Mouse (Mus musculus) thymus, postnatal 0 days (tissue): ENCODE results near the gene Gtf2ird1. TPM values are rescaled to one million over a fixed set of nuclear protein-coding genes. Genes with fewer than 3 reads are reported as not detected.

Experiments used
- DNase-seq: peaks from one replicate; pipeline ENCODE4 v3.0.0-alpha.2; 2015; ENCODE audit warnings: low spot score
- polyA plus RNA-seq: library from polyadenylated mRNA; unstranded; fragments of >200 nt; fragmentation: Nextera tagmentation; extraction: Ambion mirVana; gene quantifications from 2 replicates; pipeline ENCODE4 v1.2.1, GENCODE M21; 2015

Gene Gtf2ird1
- polyA plus RNA-seq, 1 experiment from 2014 or later = 67.4 TPM

DNA sequence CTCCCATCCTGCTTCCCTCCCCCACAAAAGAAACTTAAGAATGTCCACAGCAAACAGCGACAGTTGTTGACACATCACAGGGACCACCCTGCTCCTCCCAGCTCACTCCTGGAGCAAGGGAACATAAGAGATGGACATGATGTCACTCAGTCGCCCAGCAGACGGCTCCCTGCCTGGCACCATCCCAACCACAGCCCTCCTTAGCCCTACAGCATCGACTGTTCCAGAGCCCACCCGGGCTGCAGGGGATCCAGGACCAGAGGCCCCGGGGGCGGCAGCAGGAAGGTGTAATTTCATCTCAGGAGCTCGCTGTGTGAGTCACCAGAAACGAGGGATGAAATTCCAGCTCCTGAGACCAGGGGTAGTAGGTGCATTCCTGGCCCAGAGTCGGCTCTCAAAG lies 10.6 kb downstream of the Gtf2ird1 start:
- DNase-seq = no peak

DNA sequence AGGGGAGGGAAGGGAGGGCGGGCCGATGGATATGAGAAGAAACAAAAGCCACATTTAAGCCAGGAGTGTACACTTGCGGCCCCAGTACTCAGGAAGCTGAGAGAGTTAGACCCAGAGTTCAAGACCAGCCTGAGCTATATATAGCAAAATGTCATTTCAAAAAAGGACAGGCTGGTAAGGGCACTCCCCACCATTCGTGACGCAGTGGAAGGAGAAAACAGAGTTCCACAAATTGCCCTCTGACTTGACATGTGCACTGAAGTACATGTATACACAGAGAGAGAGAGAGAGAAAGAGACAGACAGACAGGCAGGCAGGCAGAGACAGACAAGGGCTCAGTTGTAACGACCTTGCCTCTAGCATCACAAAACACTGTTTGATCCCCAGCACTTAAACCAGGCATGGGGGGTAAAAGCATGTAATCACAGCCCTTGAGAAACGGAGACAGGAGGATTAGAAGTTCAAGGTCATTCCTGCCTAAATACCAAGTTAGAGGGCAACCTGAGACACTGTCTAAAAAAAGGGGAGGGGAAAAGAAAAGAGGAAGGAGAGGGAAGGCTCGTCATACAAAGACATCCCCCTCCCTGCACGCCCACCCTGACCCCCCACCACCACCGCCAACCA lies 11.2 kb downstream of the Gtf2ird1 start:
- DNase-seq = peak; percentile 52

DNA sequence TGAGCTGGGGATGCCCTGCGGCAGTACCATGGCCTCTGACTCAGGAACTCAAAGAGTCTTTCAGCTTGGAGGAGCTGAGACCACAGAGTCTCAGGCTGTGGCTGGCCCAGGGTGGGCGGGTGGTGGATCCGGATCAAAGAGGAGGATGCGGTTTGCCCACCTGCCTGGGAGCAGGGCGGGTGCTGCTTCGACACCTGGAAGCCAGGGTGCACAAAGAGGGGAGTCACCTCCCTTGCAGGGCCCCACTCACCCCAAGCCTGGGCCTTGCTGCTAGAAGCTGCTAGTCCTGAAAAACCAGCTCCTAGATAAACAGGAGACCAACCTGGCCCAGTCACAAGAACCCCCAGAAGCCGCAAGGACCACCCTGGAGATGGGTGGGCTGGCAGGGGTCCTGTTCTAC lies 12.0 kb downstream of the Gtf2ird1 start:
- peak; percentile 98 for DNase-seq

DNA sequence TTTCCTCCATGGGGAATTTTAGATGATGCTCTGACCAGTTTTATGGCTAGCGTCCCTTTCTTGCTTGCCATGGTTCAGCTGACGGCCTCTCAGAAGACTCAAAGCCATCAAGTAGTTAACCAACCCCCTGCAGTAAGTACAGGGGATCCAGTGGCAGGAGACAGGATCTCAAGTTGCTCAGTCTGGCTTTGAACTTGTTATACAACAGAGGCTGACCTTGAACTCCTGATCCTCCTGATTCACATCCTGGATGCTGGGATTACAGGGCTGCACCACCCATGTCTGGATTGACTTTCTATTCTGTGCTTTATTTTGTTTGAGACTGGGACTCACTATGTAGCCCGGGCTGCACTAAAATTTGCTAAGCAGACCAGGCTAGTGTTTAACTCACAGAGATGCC lies 14.4 kb downstream of the Gtf2ird1 start:
- DNase-seq = no peak

DNA sequence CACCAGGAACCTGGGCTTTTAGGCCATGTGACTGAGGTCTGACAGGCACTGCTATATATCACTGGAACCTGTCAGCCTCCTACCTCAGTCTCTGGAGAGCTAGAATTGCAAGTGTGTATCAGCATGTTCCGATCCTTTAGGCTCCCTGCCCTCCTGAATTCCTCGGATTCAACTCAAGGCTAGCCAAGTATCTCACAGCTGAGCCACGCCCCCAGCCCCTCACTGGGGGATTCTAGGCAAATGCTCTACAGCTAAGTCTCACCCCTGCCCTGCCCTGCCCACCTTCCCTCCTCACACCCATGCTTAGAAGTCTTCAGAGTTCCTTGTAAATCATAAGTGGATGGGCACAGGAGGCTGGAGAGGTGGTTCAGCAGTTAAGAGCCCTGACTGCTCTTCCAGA lies 15.4 kb downstream of the Gtf2ird1 start:
- no peak for DNase-seq

DNA sequence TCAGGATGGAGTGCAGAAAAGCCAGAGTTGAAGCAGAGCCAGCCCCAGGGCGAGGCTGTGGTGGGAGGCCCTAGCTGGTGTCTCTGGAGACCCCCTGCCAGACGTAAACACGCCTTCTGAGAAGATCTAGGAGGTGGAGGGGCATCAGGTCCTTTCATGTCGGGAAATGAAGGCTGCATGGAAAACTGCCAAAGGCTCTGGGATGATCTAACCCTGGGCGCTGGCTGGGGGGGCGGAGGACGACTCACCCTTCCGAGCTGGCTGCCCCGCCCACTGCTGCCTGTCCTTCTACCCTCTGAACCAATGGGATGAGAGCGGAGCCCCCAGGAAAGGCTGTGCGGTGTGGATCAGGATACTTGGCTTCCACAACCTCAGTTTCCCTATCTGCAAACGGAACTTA lies 16.4 kb downstream of the Gtf2ird1 start:
- DNase-seq = no peak

DNA sequence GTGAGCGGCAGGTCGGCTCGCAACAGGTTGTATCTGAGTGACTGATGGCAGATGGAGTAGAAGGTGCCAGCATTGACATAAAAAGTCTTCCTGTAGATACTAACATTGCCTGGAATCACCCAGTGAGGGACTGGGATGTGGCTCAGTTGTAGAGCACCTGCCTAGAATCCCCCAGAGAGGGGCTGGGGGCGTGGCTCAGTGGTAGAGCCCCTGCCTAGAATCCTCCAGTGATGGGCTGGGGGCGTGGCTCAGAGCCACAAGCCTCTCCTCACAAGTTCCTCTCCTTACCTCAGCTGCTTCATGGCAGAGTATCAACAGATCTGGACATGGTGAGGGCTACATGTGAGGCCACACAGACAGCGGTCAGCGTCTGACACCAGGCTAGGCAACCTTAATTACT lies 17.0 kb downstream of the Gtf2ird1 start:
- no peak for DNase-seq

DNA sequence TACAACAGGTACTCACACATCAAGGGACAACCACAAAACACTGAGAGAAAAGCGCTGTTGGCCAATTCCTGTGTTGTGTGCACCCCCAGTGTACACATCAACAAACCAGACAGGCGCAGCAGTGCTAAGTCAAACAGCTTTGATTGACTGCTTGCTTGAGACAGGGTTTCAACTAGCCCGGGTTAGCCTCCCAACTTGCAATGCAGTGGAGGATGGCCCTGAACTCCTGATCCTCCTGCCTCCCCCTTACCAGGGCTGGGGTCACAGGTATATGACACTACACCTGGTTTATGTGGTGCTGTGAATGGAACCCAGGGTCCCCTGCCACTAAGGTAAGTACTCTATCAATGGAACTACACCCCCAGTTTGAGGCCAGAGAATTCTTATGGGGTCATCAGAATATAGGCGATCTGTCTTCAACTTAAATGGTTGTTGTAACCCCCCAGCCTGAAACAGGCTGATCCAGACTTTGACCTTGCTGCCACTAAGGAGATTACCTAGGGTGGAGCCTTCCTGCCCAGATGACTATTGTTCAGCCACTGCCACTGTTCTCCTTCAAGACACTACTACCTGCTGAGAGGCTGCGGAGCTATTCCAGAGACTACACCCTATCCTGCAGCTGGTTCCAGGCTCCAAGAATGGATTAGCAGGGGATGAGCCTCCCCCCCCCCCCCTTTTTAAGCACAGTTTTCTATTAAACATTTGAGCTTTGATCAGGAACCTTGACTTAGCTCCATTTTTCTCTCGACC lies 17.7 kb downstream of the Gtf2ird1 start:
- no peak for DNase-seq

DNA sequence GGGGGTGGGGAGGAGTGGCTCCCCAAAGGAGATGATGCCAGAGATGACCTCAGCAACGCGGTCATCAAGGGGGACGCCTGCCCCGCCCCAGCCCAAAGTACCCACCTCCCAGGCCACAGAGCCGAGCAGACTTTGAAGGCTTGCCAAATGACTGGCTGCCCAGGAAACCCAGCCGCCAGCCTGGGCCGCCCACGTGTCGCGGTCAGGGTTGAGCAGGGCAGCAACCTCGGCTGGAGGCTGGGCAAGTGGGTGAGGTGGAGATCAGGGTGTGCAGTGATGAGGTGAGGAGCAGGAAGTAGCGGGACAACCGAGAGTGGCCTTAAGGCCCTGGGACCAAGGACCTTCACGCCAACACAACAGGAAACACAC lies 19.1 kb downstream of the Gtf2ird1 start:
- DNase-seq = no peak

DNA sequence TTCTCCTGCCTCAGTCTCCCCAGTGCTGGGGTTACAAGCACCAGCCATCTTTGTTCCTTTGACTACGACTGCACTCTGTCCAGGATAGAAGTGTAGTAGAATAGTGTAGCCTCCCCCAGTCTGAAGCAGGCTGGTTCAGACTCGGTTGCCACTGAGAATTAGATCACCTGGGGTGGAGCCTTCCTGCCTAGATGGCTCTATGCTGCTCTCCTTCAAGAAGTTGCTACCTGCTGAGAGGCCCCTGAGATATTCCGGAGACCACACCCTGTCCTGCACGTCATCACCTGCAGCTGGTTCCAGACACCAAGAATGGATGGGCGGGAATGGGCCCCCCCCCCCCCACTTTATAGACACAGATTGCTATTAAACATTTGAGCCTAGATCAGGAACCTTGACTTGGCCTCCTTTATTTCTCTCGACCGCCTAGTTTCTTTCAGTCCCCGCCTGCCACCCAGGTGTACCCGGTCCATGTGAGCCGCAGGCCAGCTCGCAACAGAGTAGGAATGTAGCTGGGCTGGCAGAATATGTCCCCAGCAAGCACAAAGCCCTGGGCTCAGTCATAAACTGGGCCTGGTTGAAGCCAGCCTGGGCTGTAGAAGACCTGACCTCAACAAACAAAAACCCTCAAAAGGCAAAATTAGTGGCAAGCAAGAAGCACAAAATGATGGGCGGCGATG lies 19.6 kb downstream of the Gtf2ird1 start:
- DNase-seq = no peak

DNA sequence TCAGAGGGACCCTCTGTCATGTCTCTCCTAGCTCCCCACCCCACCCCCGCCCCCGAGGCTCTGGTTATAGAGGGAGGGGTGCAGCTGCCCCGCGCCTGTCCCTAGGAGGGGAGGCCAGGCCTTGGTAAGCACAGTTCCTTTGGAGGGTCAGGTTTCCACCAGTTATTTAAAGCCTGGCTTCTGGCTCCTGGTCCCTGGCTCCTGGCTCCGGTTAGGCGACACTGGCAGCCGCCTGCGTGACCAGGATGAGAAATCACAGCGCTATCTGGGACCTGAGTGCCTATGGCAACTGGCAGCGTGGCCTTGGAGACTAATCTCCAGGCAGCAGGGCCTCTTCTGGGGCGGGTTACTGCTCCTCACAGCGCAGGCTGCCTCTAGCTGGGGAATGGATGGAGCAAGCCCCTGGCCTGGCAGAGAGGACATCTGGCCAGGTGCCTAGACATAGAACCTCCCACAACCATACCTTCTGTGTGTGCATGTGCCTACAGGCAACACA lies 20.6 kb downstream of the Gtf2ird1 start:
- no peak for DNase-seq

DNA sequence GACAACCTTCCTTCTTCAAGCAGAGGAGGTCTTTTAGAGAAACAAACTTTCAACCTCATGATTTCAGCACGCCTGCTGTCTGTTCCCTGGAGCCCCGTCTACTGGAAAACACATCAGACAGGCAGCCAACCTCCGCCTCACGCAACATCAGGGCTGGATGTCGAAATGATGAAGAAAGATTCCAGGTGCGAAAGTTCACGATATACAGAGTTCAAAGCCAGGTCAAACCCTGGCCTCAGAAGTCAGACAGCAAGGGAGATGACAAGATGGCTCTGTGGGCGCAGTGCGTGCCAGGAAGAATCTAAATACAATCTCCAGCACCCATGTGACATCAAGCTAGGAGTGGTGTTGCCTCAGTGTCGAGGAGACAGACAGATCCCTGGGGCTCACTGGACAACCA lies 23.4 kb downstream of the Gtf2ird1 start:
- peak; percentile 33 for DNase-seq

DNA sequence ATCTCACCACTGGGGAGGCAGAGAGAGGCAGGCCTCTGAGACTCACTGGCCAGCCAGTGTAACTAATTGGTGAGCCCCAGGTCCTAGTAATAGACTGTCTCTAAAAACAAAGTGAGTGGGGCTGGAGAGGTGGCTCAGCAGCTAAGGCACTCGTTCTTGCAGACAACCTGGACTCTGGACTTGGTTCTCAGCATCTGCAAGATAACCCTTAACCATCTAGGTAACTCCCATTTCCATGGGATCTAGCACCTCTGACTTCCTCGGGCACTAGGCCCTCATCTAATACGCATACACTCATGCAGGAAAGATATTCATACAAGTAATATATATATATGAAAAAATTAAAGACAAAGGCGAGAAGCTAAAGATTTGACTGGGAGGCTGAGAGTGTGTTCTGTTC lies 26.4 kb downstream of the Gtf2ird1 start:
- DNase-seq = no peak

DNA sequence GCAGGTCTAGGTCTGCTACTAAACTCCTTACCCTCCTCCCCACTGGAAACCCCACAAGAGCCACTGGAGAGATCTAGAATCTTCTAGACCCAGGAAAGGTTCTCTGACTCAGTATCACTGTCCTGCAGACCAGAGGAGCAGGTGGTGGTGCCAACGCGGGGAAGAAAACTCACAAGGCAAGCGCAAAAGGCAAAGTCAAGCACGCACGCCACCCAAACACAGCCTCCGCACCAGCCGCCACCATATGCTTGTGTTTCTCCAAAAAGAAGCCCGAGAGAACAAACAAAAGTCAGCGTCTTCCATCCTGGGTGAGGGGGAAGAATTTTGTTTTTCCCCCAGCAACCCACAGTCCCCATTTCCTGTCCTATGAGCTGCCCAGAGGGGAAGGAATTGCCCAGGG lies 28.9 kb downstream of the Gtf2ird1 start:
- no peak for DNase-seq

DNA sequence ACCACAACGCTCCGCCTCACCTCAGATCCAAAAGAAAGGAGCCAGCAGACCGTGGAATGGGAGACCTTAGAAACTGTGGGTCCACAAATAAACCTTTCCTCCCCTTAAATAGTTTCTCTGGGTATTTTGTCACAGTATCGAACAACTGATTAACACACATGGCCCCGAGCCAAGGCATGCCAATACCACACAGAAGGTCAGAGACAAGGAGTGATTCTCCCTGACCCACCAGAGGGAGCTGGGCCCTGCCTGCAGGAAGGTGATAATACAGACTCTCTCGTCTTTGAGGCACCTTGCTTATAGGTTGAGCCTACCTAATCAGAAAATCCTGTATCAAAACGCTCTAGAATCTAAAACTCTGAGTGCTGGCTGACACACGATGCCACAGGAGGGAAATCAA lies 30.9 kb downstream of the Gtf2ird1 start:
- no peak for DNase-seq

DNA sequence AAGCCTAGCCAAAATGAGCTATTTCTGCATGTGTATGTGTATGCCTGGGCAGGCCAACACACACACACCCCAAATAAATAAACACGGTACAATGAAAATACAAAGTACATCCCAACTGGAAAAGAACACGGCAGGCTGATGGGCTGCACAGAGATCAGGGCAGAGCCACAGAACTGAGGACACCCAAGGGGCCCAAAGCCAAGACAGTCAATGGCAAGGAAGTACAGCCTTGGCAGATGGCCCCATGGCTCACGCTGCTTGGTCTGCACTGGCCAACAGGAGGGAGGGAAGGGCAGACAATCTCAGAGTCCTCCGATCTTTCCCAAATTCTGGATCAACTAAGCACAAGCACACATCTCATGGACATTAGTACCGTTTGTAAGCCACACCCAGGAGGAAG lies 32.6 kb downstream of the Gtf2ird1 start:
- no peak for DNase-seq

DNA sequence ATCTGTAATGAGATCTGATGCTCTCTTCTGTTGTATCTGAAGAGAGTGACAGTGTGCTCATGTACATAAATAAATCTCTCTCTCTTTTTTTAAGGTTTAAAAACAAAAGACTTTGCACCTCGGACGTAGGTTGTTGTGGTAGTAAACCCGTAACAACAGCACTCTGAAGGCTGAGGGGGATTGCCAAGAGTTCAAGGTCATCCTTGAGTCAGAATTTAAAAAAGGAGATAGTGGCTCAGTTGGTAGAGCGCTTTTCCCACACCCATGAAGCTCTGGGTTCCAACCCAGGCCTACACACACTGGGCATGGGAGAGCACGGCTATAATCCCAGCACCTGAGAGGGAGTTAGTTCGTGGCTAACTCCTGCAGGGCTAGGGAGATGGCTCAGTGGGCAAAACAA lies 33.1 kb downstream of the Gtf2ird1 start:
- no peak for DNase-seq

DNA sequence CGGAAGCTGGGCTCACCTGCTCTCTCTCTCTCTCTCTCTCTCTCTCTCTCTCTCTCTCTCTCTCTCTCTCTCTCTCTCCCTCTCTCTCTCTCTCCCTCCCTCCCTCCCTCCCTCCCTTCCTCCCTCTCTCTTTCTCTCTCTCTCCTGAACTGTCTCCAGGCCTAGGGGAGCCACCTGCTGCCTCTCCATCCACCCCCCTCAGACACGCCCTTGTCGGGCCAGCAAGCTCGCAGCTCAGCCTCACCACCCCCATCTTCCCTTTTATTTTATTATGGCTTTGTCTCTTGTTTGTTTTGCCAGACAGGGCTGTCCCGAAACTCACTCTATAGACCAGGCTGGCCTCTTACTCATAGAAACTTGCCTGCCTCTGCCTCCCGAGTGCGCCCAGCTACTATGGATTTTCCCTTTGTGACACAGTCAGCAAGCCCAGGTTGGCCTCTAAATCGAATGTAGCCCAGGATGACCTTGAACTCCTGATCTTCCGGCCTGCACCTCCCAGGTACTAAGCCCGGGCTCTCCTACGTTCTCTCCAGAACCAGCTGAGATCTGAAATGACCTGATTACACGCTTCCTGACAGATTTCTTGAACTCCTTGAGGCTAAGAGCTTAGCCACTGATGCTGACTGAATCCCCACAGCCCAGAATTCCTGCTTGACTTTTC lies 34.1 kb downstream of the Gtf2ird1 start:
- no peak for DNase-seq

DNA sequence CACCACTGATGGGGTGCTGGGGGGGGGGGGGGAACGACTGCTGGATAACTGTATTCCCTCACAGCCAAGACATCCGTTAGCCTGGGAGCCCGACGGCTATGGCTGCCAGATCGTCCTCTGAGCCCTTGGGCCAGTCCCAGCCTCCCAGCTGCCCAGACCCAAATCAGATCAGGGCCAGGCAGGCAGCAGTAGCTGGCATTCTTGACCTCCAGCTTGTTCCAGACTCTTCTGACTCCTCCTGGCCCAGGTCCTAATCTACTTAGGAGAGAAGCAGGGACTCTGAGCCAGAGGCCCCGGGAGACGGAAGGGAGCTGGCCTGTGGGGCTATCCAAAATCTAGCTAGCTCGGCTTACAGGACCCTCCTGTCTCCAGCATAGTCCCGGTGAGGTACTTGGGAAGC lies 35.5 kb downstream of the Gtf2ird1 start:
- DNase-seq = no peak

DNA sequence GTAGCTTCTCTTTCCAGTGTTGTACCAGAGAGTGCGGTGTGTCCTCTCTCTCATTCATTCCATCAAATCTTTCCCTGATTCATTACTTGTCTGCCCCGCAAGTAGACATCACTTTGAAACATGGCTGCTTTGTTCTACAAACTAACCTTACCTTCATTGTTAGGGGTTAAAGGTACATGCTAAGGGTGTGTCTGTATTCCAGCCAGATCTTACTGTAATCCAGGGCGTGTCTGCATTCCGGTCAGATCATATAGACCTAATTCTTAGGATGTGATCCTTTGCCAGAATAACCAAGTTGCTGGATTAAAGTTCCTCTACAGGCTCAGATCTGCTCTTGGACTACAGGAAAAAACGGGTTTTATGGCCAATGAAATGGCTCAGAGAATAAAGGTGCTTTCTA lies 36.8 kb downstream of the Gtf2ird1 start:
- DNase-seq = no peak

DNA sequence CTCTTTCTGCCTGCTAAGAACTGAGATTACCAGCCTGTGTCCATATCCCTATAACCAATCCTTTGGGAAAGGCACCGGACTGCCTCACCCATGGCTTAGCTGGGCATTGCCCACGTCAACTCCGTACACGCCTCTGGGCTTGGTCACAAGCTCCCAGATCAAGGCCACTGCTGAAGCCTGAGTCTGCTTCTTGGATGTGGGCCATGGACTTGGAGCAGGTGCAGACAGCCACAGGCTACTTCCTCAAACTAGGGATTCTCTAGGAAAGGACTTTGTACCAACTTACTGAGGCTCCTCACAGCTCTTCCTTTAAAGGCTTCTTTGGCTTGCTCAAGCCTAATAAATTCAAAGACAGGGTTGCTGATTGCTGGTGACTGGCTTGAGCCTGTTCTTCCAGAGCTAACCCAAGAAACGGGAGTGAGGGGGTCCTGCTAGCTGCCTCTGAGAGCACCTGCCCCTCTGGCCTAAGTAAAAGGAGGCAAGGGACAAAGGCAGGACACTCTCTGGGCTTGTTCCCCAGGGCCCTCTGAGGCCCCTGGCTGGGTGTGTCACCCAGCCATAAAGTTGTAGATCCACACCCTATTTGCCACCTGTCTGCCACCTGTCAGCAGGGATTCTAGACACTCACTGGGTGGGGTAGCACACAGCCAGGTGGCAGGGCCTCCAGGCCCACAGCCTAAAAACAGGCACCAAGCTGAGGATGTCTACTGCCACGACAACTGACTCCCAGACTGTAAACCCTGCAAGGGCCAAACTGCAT lies 38.0 kb downstream of the Gtf2ird1 start:
- DNase-seq = no peak
